Mouse (Mus musculus): ENCODE measurements at regions not wholly inside any gene's neighbourhood (a gene's known extent, or its start where the extent isn't known, plus 50 kb on each side); places are given as distances from the start of the nearest gene placed in this dataset.

DNA sequence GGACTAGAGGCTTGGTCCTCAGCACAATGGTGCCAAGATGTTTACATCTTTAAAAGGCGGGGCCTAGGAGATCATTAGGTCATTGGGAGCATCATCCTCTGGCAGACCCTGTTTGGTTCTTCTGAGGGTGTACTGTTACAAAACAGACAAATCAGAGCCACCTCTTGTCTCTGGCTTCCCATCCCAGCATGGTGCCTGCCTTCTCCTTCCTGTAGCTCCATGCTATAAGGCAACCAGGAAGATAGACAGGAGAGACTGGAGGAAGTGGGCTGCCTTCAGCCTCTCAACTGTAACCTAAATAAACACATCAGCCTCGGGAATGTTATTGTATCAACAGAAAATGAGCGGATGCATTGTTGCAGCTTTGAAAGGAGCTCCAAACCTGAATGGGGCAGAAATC lies 529.8 kb upstream of the Gm765 start:
- DNase-seq (ENCODE audit: low spot score in 2 of 2) = no peak

DNA sequence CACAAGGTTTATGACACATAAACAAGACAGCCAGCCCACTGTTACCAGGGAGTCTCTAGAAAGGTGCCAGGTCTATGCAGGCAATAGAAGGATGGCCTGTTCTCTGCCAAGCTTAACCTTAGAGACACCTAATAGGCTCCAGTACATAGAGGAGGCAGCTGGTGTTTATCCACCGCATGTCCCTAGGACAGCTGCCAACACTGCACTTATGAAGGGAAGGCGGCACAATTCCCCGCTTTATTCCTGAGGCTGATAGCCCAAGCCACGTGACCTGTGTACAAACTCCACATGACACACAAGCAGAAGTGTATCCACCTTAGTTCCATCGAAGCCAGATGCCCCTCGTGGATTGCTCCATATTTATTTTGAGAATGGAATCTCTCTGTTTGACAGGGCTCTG lies 527.2 kb upstream of the Gm765 start:
- DNase-seq (ENCODE audit: low spot score in 2 of 2) = no peak

DNA sequence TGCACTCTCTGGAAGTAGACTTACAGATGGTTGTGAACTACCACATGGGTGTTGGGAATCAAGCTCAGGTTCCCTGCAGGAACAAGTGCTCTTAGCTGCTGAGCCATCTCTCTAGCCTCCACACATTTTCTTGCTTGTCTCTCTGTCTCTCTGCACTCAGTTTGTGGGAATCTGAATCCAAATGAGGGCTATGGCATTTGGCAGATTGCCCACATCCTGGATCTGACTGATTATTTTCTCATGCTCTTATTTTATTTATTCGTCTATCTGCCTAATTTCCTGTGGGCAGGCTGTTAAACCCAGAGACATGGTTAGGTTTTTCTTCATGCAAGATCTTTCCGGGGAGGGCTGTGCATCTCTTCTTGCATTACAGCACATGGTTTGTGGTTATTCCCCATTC lies 521.8 kb upstream of the Gm765 start:
- DNase-seq (ENCODE audit: low spot score in 2 of 2) = no peak

DNA sequence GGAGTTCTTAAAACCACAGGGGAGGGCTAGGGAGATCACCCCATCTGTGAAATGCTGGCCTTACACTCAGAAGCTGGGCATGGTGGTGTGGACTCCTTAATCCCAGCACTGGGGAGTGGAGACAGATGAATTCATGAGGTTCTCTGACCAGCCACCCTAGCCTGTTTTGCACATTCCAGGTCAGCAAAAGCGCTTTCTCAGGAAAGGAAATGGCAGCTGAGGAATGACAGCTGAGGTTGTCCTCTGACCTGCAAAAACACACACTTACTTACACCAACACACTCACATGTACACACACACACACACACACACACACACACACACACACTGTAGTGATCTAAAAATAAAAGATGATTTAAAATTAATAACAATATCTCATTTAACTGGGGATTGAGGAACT lies 513.4 kb upstream of the Gm765 start:
- DNase-seq (ENCODE audit: low spot score in 2 of 2) = no peak

DNA sequence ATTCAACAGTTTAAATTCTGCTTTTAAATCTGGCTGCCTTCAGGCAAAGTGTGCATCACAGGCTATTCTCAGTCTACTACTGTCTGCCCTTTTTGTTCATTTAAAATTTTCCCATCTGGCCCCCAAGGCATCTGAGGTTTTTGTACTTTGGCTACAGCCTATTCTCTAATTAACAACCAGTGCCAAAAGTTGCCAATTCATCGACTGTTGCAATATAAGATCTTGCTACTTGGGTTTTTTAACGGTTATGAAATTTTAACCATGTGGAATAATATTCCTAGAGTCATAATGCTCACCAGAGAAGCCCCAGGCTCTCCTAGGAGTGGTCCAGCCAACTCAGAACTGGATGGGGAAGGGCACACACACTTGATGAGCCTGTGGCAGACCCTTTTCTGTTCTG lies 508.4 kb upstream of the Gm765 start:
- DNase-seq (ENCODE audit: low spot score in 2 of 2) = no peak

DNA sequence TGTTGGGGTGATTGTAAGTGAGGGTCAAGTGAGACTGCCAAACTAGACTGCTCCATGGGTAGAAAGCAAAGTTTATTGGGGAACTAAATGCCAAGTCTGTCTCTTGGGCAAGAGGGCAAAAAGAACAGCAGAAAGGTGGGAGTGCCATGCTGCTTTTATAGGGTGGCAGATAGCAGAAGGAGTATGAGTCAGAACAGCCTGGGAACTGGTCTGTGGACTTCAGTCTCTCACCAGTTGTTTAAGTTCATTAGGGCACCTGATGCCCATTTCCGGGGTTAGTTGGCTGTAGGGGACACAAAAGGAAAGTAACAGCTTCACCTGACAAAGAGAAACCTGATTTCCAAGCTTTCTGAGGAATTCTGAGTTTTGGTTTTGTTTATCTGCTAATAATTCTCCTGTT lies 506.3 kb upstream of the Gm765 start:
- DNase-seq (ENCODE audit: low spot score in 2 of 2) = no peak

DNA sequence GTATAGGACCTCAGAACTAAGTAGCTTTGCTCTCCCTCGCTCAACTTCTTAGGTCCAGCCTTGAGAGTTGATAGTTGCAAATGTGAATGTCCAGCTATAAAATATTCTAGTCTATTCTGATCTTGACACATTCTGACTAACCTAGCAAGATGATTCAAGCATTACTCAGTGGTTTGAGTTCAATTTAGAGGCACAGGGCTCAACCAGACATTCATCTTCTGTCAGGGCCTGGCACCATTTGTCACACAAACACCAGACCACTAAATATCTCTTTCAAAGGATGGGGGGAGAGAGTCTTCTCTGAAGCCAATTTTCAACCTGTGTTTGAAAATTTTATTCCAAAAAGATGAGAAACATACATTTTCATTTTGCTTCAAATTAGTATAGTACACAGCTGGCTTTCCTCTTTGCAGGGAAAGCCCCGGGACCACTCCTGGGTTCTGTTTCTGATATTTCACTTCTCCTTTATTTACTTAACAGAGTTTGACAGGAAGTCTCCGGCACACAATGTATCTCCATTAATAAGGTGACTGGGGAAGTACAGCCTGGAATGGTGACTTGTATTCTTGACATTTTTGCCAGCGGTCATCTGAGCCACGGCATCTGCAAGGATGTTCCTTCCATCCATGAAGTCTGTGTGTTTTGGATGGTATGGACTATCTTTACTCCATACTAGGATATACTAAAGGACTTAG lies 503.6 kb upstream of the Gm765 start:
- DNase-seq (ENCODE audit: low spot score in 2 of 2) = no peak

DNA sequence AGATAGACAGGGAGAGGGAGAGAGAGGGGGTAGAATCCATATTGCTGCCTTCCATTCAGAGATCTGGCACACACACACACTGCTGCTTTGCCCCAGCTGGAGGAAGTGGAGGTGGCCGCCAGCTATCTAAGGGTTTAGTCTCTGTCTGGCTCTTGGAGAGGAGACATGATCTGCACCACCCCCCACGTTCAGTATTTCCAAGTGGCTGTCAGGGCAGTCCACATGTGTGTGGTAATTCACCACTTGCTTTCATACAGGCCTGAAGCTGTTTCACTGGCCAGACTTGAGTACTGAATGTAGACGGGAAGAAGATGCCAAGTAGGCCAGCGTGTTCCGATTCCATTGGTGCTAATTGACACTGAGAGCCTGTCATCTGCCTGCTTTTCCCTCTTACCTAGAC lies 501.0 kb upstream of the Gm765 start:
- DNase-seq (ENCODE audit: low spot score in 2 of 2) = peak in 1 of 2 experiments; percentile 3

DNA sequence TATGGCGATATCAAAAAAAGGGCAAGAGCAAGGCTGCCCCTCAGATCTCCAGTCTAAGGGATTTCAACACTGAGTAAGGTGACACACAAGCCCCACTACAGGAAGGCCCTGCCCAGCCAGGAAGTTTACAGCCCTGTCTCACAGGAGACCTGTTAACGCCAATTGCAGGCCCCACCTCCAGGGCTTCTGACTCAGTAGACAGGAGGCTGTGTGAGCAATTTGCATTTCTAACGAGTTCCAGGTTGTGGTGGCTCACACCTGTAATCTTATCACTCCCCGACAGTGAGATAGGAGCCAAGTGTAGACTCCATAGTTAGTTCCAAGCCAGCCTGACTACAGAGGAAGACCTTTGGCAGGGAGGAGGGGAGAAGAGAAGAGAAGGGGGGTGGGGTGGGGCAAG lies 500.4 kb upstream of the Gm765 start:
- DNase-seq (ENCODE audit: low spot score in 2 of 2) = no peak

DNA sequence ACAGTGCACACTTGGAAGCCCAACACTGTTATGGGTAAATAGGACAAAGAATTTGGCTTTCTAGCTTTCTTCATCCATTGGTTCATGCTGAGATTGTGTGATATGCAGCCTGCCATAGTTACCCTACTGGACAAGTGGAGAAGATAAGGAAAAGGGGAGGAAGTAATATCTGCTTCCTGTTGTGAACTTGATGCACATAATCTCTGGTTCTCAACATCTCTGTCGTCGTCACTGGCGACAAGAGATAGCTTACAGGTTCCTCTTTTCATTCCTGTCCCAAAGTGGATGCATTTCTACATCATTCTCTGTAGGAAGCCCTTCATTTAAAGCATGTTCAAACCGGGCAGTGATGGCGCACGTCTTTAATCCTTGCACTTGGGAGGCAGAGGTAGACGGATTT lies 491.4 kb upstream of the Gm765 start:
- DNase-seq (ENCODE audit: low spot score in 2 of 2) = no peak

DNA sequence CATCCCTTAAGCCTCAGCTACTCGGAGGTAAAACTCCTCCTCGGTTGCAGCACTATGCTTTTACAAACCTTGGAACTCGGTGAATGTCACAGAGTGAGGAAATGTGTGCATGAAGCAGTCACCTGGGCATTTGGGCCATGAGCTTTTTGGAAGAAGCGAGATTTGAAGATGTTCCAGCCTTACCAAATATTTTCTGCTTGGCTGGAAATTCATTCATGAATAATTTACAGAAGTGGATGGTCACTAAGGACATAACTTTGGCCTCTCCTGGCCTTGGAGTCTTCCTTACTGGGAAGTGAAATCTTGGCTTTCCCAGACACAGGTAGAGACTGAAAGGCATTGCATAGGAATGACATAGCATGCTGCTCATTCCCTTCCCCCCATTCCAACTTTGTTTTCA lies 487.6 kb upstream of the Gm765 start:
- DNase-seq (ENCODE audit: low spot score in 2 of 2) = no peak

DNA sequence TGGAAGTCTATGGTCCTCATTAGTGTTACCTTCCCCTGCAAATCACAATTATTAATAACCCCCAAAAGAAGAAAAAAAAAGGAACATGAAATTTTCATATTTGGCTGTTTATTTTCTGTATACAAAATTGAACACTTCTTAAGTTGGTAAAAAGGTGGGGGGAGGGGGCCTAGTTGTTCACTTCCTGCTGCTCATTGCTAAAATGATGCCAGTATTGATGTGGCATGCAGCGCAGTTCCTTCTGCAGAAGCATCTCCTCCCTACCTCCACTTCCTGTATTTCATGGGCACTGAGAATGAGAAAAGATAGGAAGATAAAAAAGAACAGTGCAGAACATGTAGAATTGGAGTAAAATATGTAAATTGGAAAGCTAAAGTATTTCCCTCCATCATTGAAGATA lies 465.5 kb upstream of the Gm765 start:
- DNase-seq (ENCODE audit: low spot score in 2 of 2) = no peak

DNA sequence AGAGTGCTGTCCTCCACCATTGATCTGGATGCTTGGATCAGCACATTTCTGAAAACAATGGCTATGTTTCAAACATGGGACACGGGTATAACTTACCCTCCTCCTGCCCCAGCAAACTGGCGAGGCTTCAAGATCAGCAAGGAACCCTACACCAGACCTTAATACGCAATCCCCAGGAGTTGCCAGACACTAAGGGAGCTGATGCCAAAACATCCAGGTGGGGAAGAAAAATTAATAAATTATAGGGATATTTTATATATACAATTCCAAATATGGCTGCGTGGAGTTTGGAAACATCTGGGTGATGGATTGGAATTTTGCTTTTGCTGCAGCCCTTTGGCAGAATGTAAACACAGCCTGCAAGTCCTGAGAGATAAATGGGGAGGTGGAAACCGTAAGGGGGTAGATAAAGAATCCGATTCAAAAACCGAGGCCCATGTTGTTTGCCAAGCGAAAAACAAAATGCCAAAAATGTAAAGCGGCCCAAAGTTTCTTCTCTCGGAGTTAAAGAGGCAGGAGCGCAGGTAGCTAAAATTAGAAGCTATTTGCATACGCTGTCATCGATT lies 460.9 kb upstream of the Gm765 start:
- no peak for DNase-seq (ENCODE audit: low spot score in 2 of 2)

DNA sequence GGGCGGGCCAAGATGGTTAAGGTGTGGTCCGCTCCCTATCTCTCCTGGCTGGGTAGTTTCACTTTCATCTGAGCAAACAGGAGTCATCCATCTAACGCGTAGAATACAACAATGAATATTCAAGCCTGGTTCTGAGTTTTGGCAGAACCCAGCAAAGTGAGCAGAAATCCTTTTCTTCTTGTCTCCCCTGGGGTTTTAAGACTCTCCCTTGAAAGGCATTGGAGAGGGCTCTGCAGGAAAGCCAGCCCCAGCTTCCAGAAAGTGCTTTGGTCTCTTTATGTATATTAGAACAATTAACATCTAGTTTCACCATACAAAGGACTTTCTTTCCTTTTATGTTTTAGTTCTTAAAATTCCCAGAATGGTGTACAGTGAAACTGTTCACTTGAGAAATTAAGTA lies 458.5 kb upstream of the Gm765 start:
- DNase-seq (ENCODE audit: low spot score in 2 of 2) = no peak

DNA sequence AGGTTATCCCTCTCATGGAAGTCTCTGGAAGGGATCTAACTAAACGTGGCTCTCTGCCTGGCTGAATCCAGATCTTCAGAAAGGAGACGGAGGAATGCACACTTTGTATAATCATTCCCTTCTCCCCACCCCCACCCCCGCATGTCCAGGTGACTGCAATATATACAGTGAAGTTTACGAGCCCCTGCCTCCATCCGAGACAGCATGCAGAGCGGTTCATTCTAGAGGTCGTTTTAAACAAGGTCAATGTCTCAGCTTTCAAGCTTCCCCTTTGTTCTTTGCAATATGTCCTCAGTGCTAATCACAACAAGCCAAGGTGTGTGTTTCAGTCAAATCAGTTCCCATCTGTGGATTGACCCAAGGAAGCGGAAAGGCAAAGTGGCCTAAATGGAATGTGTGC lies 457.5 kb upstream of the Gm765 start:
- DNase-seq (ENCODE audit: low spot score in 2 of 2) = no peak

DNA sequence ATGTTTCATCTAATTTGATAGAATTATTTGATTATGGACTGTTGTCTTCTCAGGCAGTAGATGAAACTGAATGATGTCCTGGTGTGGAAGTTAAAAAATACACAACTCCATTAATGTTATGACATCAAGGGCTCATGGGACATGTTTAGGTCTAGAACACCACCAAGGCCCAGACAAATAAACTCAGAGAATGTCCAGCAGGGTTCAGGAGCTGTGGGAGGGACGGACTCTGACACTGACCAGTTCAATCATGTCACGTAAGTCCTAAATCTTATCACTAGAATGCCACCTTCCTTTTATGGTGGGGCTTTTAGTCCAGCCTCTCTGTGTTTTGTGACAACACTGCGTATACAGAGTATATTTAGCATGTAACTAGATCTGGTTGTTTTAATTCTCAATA lies 455.2 kb upstream of the Gm765 start:
- no peak for DNase-seq (ENCODE audit: low spot score in 2 of 2)

DNA sequence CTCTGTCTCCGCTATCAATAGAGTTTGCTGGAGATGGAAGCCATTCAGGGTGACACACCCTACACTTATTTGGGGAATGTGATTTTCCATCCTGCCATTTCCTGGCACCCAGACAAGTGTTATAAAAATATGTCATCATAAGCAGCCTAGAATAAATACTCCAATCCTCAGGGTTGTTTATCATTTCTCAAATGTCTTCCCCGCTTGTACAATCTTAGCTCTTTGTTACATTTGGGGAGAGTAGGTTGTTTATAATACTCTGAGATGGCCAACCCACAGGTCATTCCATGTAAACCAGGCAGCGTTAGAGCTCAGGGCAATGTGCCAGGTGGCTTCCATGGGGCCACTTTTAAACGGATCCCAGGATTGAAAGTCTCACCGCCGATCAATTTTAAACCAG lies 454.8 kb upstream of the Gm765 start:
- DNase-seq (ENCODE audit: low spot score in 2 of 2) = no peak

DNA sequence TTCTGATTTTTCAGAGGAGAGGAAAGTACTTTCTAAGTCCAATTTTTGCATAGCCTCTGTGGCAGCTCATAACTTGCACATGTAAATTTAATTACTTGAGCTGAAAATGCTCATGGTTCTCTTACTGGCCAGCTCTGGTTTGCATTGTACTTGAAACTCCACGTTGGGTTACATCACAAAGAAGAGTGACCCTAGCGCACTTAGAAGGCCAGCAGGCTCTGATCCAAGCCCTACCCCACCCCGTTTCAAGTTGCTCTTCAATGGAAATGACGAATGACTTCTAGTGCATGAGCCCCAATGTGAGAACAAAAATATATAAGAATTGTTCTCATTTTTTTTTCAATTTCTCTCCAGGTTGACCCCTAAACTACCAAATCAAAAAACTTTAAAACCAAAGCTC lies 454.1 kb upstream of the Gm765 start:
- DNase-seq (ENCODE audit: low spot score in 2 of 2) = no peak

DNA sequence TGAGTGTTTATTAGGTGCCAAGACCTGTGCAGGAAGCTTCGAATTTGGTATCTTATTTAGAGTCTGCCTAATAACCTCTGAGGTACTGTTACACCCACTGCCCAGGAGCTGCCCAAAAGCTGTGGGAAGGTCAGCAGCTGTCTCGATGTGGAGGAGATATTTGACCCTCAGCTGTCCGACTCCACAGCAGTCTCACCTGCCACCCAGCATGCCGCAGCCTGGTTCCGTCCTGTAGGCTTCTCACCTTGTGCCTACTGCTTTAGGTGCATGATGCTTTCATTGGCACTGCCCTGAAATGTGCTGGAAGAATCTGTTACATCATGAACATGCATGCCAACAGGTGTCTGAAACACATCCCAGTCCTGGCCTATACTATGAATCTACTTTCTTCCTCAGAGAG lies 444.9 kb upstream of the Gm765 start:
- no peak for DNase-seq (ENCODE audit: low spot score in 2 of 2)

DNA sequence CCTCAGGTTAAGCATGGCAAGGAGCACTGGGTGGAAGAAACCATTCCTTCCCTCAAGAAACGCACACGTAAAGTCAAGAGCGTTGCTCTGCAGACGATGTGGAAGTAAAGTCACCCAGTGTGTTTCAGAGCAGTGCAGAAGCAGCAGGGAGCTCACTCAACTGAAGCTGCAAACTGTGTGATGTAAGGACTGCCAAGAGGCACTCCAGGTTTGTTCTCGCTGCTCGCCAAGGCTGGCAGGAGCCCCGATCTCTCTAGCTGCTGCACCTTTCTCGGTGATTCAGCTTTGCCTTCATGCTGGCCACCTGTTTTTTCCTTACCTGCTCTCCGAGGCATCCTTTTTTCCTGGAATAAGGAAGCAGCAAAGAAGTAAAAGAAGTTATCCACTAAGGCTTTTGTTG lies 439.5 kb upstream of the Gm765 start:
- no peak for DNase-seq (ENCODE audit: low spot score in 2 of 2)

DNA sequence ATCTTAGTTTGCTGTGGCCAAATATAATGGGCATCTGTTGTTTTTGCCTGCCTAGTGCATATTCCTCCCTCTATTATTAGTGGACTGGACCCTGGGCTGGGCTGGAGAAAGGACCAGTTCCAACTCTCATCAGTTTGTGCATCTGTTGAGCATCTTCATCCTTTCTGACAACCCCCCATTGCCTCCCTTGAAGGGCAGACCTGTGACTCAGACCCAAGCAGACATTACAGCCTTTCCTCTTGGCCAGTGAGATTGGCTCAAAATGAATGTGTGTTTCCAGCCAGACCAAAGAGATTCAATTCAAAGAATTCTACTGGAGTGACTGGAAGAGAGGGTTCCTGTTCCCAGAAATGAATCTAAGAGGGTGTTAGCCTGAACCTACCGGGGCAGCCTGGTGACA lies 433.2 kb upstream of the Gm765 start:
- no peak for DNase-seq (ENCODE audit: low spot score in 2 of 2)

DNA sequence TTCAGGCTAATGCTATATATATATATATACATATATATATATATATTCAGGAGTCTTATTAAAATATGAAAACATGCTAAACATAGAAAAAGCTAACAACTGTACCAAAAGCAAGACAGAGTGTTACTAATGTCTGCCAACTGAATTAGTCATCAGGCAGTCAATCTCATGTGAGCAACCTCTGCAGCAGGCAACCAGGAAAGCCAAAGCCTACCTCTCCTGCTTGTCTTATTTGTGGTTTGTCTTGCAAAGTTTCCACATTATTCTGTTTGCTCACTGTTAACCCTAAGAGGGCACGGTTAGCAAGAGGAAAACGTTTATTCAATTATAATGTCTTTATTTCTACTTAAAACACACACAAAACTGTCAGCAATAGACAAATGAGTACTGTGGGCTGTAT lies 427.4 kb upstream of the Gm765 start:
- no peak for DNase-seq (ENCODE audit: low spot score in 2 of 2)

DNA sequence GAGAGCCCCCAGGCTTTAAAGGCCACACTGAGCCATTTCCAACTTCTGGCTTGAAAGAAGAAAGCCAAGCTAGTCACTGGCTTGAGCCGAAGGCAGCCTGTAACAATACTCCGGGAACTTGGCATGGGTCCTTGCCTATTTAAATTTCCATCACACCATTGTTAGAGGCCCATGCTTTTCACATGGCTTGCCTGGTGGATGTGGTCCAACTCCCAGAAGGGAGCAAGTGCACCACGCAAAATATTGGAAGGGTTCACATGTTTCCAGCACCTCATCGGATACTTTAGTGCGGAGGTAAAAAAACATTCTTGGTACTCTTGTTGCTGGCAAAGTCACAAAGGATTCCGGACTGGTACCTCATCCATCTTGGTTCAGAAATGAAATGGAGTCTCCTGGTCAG lies 426.8 kb upstream of the Gm765 start:
- DNase-seq (ENCODE audit: low spot score in 2 of 2) = peak in 1 of 2 experiments; percentile 21
